Mouse (Mus musculus) embryo, embryonic 9.5 days (tissue): Measurements from ENCODE around the gene Fam240b.
"Not testable (repeated sequence)": the region's sequence is repeated elsewhere in the genome, so short reads cannot be mapped to it uniquely, and the experiment has no call there.

Experiments
- DNase-seq: peaks from one replicate; pipeline ENCODE4 v3.0.0-alpha.2; 2017; ENCODE audit errors: extremely low spot score

Fam240b gene

GRCm38 (mm10) chr13:64497692-64498091, at the start of gene Fam240b:
TSS of gene Fam240b (minus strand) at chr13:64497792.
- no peak for DNase-seq

GRCm38 (mm10) chr13:64530139-64530538, 32.5 kb upstream of the Fam240b start:
- no peak for DNase-seq

- DNase-seq: no peak
Observed at GRCm38 (mm10) chr13:64526515-64527285, 29.1 kb upstream of the Fam240b start.

GRCm38 (mm10) chr13:64514247-64514646, 16.7 kb upstream of the Fam240b start:
- DNase-seq: no peak

GRCm38 (mm10) chr13:64511616-64512015, 14.0 kb upstream of the Fam240b start:
- no peak for DNase-seq

- DNase-seq: no peak
Observed at GRCm38 (mm10) chr13:64507361-64507760, 9.8 kb upstream of the Fam240b start.

- no peak for DNase-seq
Observed at GRCm38 (mm10) chr13:64502833-64503232, 5.2 kb upstream of the Fam240b start.

- DNase-seq: no peak
Observed at GRCm38 (mm10) chr13:64493586-64493985, 4.0 kb downstream of the Fam240b start.

- DNase-seq: no peak
Observed at GRCm38 (mm10) chr13:64489886-64490285, 7.7 kb downstream of the Fam240b start.

GRCm38 (mm10) chr13:64479960-64480359, 17.6 kb downstream of the Fam240b start:
- no peak for DNase-seq

- no peak for DNase-seq
Observed at GRCm38 (mm10) chr13:64477968-64478367, 19.6 kb downstream of the Fam240b start.

GRCm38 (mm10) chr13:64467886-64468285, 29.7 kb downstream of the Fam240b start:
- no peak for DNase-seq

GRCm38 (mm10) chr13:64465166-64465565, 32.4 kb downstream of the Fam240b start:
- DNase-seq: no peak

- no peak for DNase-seq
Observed at GRCm38 (mm10) chr13:64462581-64462980, 35.0 kb downstream of the Fam240b start.

- no peak for DNase-seq
Observed at GRCm38 (mm10) chr13:64458181-64458580, 39.4 kb downstream of the Fam240b start.

- not testable (repeated sequence) for DNase-seq
Observed at GRCm38 (mm10) chr13:64457225-64457978, 40.2 kb downstream of the Fam240b start.

- no peak for DNase-seq
Observed at GRCm38 (mm10) chr13:64450001-64450794, 47.4 kb downstream of the Fam240b start.

GRCm38 (mm10) chr13:64448729-64449128, 48.9 kb downstream of the Fam240b start:
- no peak for DNase-seq

GRCm38 (mm10) chr13:64447947-64448346, 49.6 kb downstream of the Fam240b start:
- peak; percentile 55 for DNase-seq

GRCm38 (mm10) chr13:64445254-64445920, 52.2 kb downstream of the Fam240b start:
- DNase-seq: no peak

- DNase-seq: peak; percentile 63
Observed at GRCm38 (mm10) chr13:64443263-64443894, 54.2 kb downstream of the Fam240b start.
